Mouse (Mus musculus): ENCODE data around the gene Blzf1. TPM values are rescaled to one million over a fixed set of nuclear protein-coding genes. Genes with fewer than 3 reads are reported as not detected.
A peak's percentile ranks its signal among the peaks of the same experiment; 100 is the strongest.

Gene Blzf1
- polyA plus RNA-seq, 1 experiment from 2014 or later = 41.9 TPM

DNA sequence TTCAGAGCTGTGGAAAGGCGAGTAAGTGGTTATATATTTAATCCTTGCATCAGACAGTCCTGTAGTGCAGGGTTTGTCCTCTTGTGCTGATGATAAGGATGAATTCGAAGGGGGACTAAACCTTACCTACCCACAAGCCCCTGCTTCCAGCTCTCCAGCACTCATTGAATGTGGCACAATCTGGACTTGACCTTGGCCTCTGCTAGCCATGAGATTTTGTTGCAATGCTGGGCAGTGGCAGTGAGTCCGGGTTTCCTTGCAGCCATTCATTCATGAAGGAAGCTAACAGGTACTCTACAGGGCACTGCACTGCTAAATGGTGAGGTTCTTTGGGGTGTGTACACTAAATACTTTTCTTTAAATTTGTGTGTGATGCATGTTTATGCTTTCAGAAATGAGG is 52.5 kb downstream of the Blzf1 start:
- Histone ChIP-seq H3K36me3 (peaks cover 8% of the 10 kb centered on the region), H3K9me3 (replicated peaks) (no peaks in the 10 kb centered on the region), H3K4me1 (peaks cover 4% of the 10 kb centered on the region; the same call in 1 of the 2 replicates), H3K27me3 (no peaks in the 10 kb centered on the region), H3K27ac (replicated peaks) (no peak overlapping the region), H3K9ac (no peak overlapping the region), H3K4me3 (replicated peaks) (no peak overlapping the region), H3K4me2 (replicated peaks) (no peak overlapping the region)
- WGBS = 76% methylated on average over 3 of the region's 3 CpGs
- no peak for ATAC-seq (ENCODE audit: insufficient number of reproducible peaks, low FRiP score, low TSS enrichment, low read depth)

- WGBS = 67% methylated on average over 5 of the region's 5 CpGs
- no peaks in the 10 kb centered on the region for H3K27me3 ChIP-seq
- no peak overlapping the region for H3K9ac ChIP-seq
- H3K36me3 ChIP-seq = peaks cover 8% of the 10 kb centered on the region
- no peak overlapping the region for H3K4me2 ChIP-seq (replicated peaks)
- H3K27ac ChIP-seq (replicated peaks) = no peak overlapping the region
- no peaks in the 10 kb centered on the region for H3K9me3 ChIP-seq (replicated peaks)
- H3K4me3 ChIP-seq (replicated peaks) = no peak overlapping the region
- no peak for ATAC-seq (ENCODE audit: insufficient number of reproducible peaks, low FRiP score, low TSS enrichment, low read depth)
- H3K4me1 ChIP-seq = peaks cover 8% of the 10 kb centered on the region; the same call in 1 of the 2 replicates
Measured at GRCm38 (mm10) chr1:164252551-164252950, 54.7 kb downstream of the Blzf1 start.

DNA sequence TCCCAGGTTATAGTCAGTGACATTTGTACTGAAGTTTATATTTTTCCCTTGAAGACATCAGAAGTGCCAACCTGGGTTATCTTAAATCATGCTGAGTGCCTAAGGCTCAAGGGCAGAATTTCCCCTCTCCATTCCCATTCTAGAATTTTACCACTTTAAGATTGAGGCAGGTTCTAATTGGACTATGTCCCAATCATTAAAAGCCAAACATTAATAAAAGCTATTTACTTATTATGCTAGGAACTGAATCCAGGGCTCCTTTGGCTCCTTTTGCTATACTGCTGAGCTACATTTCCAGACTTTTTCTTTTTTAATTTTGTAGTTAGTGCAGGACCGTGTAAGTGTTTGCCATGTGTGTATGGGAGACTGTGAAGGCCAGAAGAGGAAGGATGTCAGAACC is 55.9 kb downstream of the Blzf1 start:
- no peaks in the 10 kb centered on the region for H3K27me3 ChIP-seq
- H3K36me3 ChIP-seq = no peaks in the 10 kb centered on the region
- no peak overlapping the region for H3K4me3 ChIP-seq (replicated peaks)
- 84% methylated on average over 1 of the region's 1 CpGs for WGBS
- no peak for ATAC-seq (ENCODE audit: insufficient number of reproducible peaks, low FRiP score, low TSS enrichment, low read depth)
- no peaks in the 10 kb centered on the region for H3K9me3 ChIP-seq (replicated peaks)
- H3K4me1 ChIP-seq = peaks cover 8% of the 10 kb centered on the region; the same call in 1 of the 2 replicates
- H3K4me2 ChIP-seq (replicated peaks) = no peak overlapping the region
- no peak overlapping the region for H3K27ac ChIP-seq (replicated peaks)
- no peak overlapping the region for H3K9ac ChIP-seq

DNA sequence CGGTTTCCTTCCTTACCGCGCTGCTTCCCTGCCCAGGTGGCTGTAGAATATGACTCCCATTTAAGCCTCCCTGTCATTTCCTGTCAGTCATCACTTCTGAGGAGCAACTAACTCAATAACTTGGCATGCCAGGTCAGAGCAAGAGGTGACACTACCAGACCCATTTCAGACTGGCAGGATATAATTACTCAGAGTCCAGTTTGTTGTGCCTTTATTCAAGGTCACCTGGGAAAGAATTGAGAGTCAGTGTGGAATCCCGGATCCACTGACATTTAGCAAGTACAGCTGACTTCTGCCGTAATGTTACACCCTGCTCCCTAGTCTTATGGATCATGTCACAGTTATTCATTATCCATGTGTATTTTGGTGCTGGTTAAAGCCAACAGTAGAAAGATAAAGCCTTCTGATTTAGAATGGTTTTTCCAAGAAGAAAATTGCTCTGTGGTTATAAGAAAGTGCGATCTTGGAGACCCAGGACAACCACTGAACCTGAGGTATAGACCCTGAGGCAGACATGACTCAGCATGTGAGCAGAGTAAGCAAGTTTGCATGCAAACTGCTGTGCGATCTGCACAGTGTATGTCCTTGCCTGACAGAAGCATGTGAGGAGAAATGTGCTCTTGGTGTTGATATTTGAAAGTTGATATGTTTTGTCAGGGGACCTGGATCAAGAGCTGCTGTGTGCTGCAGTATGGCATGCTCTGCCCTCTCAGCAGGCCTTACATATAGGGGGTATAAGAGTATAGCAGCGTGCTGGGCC is 56.7 kb downstream of the Blzf1 start:
- H3K27ac ChIP-seq (replicated peaks) = no peak overlapping the region
- H3K36me3 ChIP-seq = no peaks in the 10 kb centered on the region
- H3K4me2 ChIP-seq (replicated peaks) = peak overlapping the region; percentile 79
- peak overlapping the region; percentile 83 for H3K4me3 ChIP-seq (replicated peaks)
- H3K4me1 ChIP-seq = peaks cover 8% of the 10 kb centered on the region; the same call in 1 of the 2 replicates
- ATAC-seq (ENCODE audit: insufficient number of reproducible peaks, low FRiP score, low TSS enrichment, low read depth) = no peak
- no peaks in the 10 kb centered on the region for H3K27me3 ChIP-seq
- 38% methylated on average over 8 of the region's 8 CpGs for WGBS
- H3K9me3 ChIP-seq (replicated peaks) = no peaks in the 10 kb centered on the region
- no peak overlapping the region for H3K9ac ChIP-seq

DNA sequence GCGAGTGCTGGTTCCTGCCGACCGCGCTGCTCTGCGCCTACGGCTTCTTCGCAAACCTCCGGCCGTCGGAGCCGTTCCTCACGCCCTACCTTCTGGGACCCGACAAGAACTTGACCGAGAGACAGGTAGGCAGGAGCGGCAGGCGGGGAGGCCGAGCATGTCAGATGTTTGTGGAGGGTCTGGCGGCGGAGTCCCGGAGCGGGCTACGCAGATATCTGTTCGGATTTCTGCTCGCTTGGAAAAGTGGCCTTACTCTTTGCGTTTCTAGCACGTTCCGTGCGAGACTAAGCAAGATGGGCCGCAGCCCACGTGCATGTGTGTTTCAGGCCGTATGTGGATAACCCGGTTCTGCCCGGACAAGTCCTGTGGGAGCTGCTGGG is 58.0 kb downstream of the Blzf1 start:
- 0 out of 2 replicates have a peak overlapping the region, but pooled peaks have one; percentile 44 for H3K27ac ChIP-seq (replicated peaks)
- H3K9me3 ChIP-seq (replicated peaks) = no peaks in the 10 kb centered on the region
- peak overlapping the region; percentile 83 for H3K4me3 ChIP-seq (replicated peaks)
- peak overlapping the region; percentile 55 for H3K9ac ChIP-seq
- peak overlapping the region; percentile 79 for H3K4me2 ChIP-seq (replicated peaks)
- no peaks in the 10 kb centered on the region for H3K27me3 ChIP-seq
- peaks cover 8% of the 10 kb centered on the region; the same call in 1 of the 2 replicates for H3K4me1 ChIP-seq
- WGBS = under 1% methylated on average over 33 of the region's 33 CpGs
- H3K36me3 ChIP-seq = no peaks in the 10 kb centered on the region
- ATAC-seq (ENCODE audit: insufficient number of reproducible peaks, low FRiP score, low TSS enrichment, low read depth) = no peak; the same call in 1 of the 2 replicates

GRCm38 (mm10) chr1:164248465-164249331 is 58.6 kb downstream of the Blzf1 start, which contains the start of gene Slc19a2:
TSS of gene Slc19a2 (plus strand) at chr1:164249046.
- Histone ChIP-seq H3K27ac (replicated peaks) (peak within 1 kb of the TSS; percentile 73), H3K27me3 (no peaks in the 10 kb centered on the region), H3K9me3 (replicated peaks) (no peaks in the 10 kb centered on the region), H3K4me2 (replicated peaks) (peak within 1 kb of the TSS; percentile 79), H3K4me3 (replicated peaks) (peak within 1 kb of the TSS; percentile 83), H3K36me3 (no peaks in the 10 kb centered on the region), H3K4me1 (peaks cover 8% of the 10 kb centered on the region; the same call in 1 of the 2 replicates), H3K9ac (peak within 1 kb of the TSS; percentile 55)
- 2% methylated on average over 51 of the region's 79 CpGs for WGBS
- peak; percentile 93 for ATAC-seq (ENCODE audit: insufficient number of reproducible peaks, low FRiP score, low TSS enrichment, low read depth)

GRCm38 (mm10) chr1:164247971-164248370 is 59.3 kb downstream of the Blzf1 start:
- WGBS = 16% methylated on average over 10 of the region's 10 CpGs
- H3K27me3 ChIP-seq = no peaks in the 10 kb centered on the region
- no peaks in the 10 kb centered on the region for H3K36me3 ChIP-seq
- H3K4me3 ChIP-seq (replicated peaks) = peak overlapping the region; percentile 83
- peak overlapping the region; percentile 79 for H3K4me2 ChIP-seq (replicated peaks)
- no peak overlapping the region for H3K9ac ChIP-seq
- H3K27ac ChIP-seq (replicated peaks) = no peak overlapping the region; the same call in 1 of the 2 replicates
- H3K4me1 ChIP-seq = peaks cover 8% of the 10 kb centered on the region; the same call in 1 of the 2 replicates
- no peaks in the 10 kb centered on the region for H3K9me3 ChIP-seq (replicated peaks)
- ATAC-seq (ENCODE audit: insufficient number of reproducible peaks, low FRiP score, low TSS enrichment, low read depth) = no peak

DNA sequence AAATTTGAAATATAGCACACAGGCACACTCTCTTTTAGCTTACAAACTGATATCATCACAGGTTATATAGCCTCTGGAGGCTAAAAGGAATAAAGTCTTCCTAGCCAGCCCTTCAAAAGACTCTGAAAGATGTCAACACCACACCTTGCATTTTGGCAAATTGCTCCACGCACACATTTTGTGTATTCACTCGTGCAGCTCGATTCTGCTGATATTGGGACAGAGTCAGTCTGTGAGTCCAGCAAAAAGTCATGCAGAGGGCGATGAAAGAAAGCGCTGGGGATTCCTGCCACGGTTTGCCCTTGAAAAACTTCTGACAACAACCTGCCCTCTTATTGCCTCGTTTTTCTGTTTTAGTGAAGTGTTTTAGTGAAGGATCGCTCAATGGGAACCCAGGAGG is 59.8 kb downstream of the Blzf1 start:
- no peak for ATAC-seq (ENCODE audit: insufficient number of reproducible peaks, low FRiP score, low TSS enrichment, low read depth)
- Histone ChIP-seq H3K27me3 (no peaks in the 10 kb centered on the region), H3K9me3 (replicated peaks) (no peaks in the 10 kb centered on the region), H3K36me3 (no peaks in the 10 kb centered on the region), H3K27ac (replicated peaks) (no peak overlapping the region), H3K4me2 (replicated peaks) (peak overlapping the region; percentile 79; the same call in 1 of the 2 replicates), H3K4me1 (peaks cover 8% of the 10 kb centered on the region; the same call in 1 of the 2 replicates), H3K4me3 (replicated peaks) (no peak overlapping the region), H3K9ac (no peak overlapping the region)
- WGBS = 50% methylated on average over 8 of the region's 8 CpGs

DNA sequence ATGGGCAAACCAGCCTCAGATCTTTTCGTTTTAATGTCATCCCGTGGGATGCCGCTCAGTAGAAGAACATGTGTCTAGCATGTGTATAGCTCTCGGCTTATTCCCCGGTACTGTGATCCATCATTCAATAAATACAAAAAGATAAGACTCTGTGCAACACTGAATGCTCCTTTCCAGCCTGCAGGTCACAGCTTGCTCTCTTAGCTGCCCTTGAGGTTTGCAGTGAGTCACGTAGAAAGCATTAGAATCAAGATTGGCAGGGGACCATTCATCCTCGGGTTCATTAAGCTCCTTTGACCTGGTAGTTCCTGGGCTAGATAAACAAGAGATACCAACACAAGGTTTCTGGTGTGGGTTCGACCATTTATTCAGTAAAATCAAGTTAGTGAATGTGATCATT is 64.5 kb downstream of the Blzf1 start:
- Histone ChIP-seq H3K36me3 (no peaks in the 10 kb centered on the region), H3K4me2 (replicated peaks) (no peak overlapping the region), H3K4me3 (replicated peaks) (no peak overlapping the region), H3K27ac (replicated peaks) (no peak overlapping the region), H3K4me1 (no peaks in the 10 kb centered on the region; the same call in 1 of the 2 replicates), H3K9me3 (replicated peaks) (no peaks in the 10 kb centered on the region), H3K27me3 (no peaks in the 10 kb centered on the region), H3K9ac (no peak overlapping the region)
- no peak for ATAC-seq (ENCODE audit: insufficient number of reproducible peaks, low FRiP score, low TSS enrichment, low read depth)
- WGBS = 36% methylated on average over 8 of the region's 8 CpGs

DNA sequence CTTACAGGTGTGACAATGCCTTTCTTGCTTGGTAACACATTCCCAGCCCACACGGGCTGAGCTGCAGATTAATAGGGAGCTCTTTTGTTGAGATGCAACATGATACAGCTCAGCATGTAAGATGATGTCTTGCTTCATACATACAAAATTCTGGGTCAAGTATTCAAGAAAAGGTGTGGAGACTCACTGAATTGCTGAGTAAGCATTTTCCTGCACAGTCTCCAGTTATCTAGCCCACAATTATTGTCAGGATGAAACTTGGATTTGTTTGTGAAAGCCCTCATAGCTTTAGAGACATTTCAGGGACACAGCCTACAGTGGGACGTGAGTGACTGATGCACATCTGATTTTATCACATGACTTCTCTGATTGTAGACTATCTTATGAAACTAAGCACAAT is 65.8 kb downstream of the Blzf1 start:
- Histone ChIP-seq H3K27me3 (no peaks in the 10 kb centered on the region), H3K4me2 (replicated peaks) (no peak overlapping the region), H3K36me3 (no peaks in the 10 kb centered on the region), H3K9me3 (replicated peaks) (no peaks in the 10 kb centered on the region), H3K27ac (replicated peaks) (no peak overlapping the region), H3K4me3 (replicated peaks) (no peak overlapping the region), H3K9ac (no peak overlapping the region), H3K4me1 (no peaks in the 10 kb centered on the region)
- ATAC-seq (ENCODE audit: insufficient number of reproducible peaks, low FRiP score, low TSS enrichment, low read depth) = no peak
- WGBS = 65% methylated on average over 2 of the region's 2 CpGs

All from embryonic facial prominence, embryonic 15.5 days (tissue).